Mouse (Mus musculus): ENCODE results near the gene Smarcc1. TPM values are rescaled to one million over a fixed set of nuclear protein-coding genes. Genes with fewer than 3 reads are reported as not detected.

The Smarcc1 gene
- polyA plus RNA-seq, 2 experiments, result 13.5 to 31.4 TPM

- WGBS (ENCODE audit: insufficient replicate concordance), result 79% methylated on average over 3 of the region's 3 CpGs
- Histone ChIP-seq H3K9me3 (ENCODE audit: control insufficient read depth, low read length) (no peaks in the 10 kb centered on the region), H3K36me3 (replicated peaks; ENCODE audit: control insufficient read depth, insufficient read depth, low read depth) (peaks cover 27% of the 10 kb centered on the region)
Observed at GRCm38 (mm10) chr9:110208967-110209366, 91.5 kb downstream of the Smarcc1 start.

GRCm38 (mm10) chr9:110224273-110224672, 106.8 kb downstream of the Smarcc1 start:
- H3K27ac ChIP-seq, result no peak overlapping the region
- no peak overlapping the region for H3K4me3 ChIP-seq (ENCODE audit: insufficient read depth in 1 of 2, low read depth in 2 of 2, low read length in 2 of 2)
- H3K4me2 ChIP-seq (ENCODE audit: low read depth), result no peak overlapping the region
- no peak for ATAC-seq (ENCODE audit: insufficient read depth)
- H3K9me3 ChIP-seq (ENCODE audit: control insufficient read depth, low read length), result no peaks in the 10 kb centered on the region
- no peaks in the 10 kb centered on the region for H3K27me3 ChIP-seq (ENCODE audit: control insufficient read depth, insufficient read depth, low read length)
- H3K9ac ChIP-seq (replicated peaks), result no peak overlapping the region
- WGBS (ENCODE audit: insufficient replicate concordance), result 81% methylated on average over 4 of the region's 4 CpGs
- DNase-seq (ENCODE audit: low read depth in 3 of 3, low spot score in 3 of 3), result no peak
- peaks cover 29% of the 10 kb centered on the region for H3K36me3 ChIP-seq (replicated peaks; ENCODE audit: control insufficient read depth, insufficient read depth, low read depth)
- TF ChIP-seq EP300 (IDR thresholded peaks at IDR 0.05; ENCODE audit: low read depth) (no peak), CTCF (IDR thresholded peaks at IDR 0.05; ENCODE audit: low read depth) (no peak)
- no peaks in the 10 kb centered on the region for H3K4me1 ChIP-seq (replicated peaks; ENCODE audit: control insufficient read depth in 2 of 2, insufficient read depth in 2 of 2, low read length in 1 of 2)

More at GRCm38 (mm10) chr9:110208967-110209366, 91.5 kb downstream of the Smarcc1 start:
- Histone ChIP-seq H3K4me2 (ENCODE audit: low read depth) (no peak overlapping the region), H3K27ac (no peak overlapping the region), H3K9ac (replicated peaks) (no peak overlapping the region), H3K4me3 (ENCODE audit: insufficient read depth in 1 of 2, low read depth in 2 of 2, low read length in 2 of 2) (no peak overlapping the region), H3K4me1 (replicated peaks; ENCODE audit: control insufficient read depth in 2 of 2, insufficient read depth in 2 of 2, low read length in 1 of 2) (no peaks in the 10 kb centered on the region; a peak in 1 of 4 replicates), H3K27me3 (ENCODE audit: control insufficient read depth, insufficient read depth, low read length) (no peaks in the 10 kb centered on the region)
- no peak for TF ChIP-seq CTCF (IDR thresholded peaks at IDR 0.05; ENCODE audit: low read depth)
- TF ChIP-seq EP300 (IDR thresholded peaks at IDR 0.05; ENCODE audit: low read depth), result no peak
- DNase-seq (ENCODE audit: low read depth in 3 of 3, low spot score in 3 of 3) (no peak), ATAC-seq (ENCODE audit: insufficient read depth) (no peak)

GRCm38 (mm10) chr9:110226191-110226590, 108.7 kb downstream of the Smarcc1 start:
- H3K9ac ChIP-seq (replicated peaks), result no peak overlapping the region
- 87% methylated on average over 4 of the region's 4 CpGs for WGBS (ENCODE audit: insufficient replicate concordance)
- H3K4me3 ChIP-seq (ENCODE audit: insufficient read depth in 1 of 2, low read depth in 2 of 2, low read length in 2 of 2), result no peak overlapping the region
- TF ChIP-seq CTCF (IDR thresholded peaks at IDR 0.05; ENCODE audit: low read depth) (no peak), EP300 (IDR thresholded peaks at IDR 0.05; ENCODE audit: low read depth) (no peak)
- H3K27me3 ChIP-seq (ENCODE audit: control insufficient read depth, insufficient read depth, low read length), result no peaks in the 10 kb centered on the region
- H3K36me3 ChIP-seq (replicated peaks; ENCODE audit: control insufficient read depth, insufficient read depth, low read depth), result peaks cover 27% of the 10 kb centered on the region
- DNase-seq (ENCODE audit: low read depth in 3 of 3, low spot score in 3 of 3) (no peak), ATAC-seq (ENCODE audit: insufficient read depth) (no peak)
- H3K27ac ChIP-seq, result no peak overlapping the region
- H3K4me2 ChIP-seq (ENCODE audit: low read depth), result no peak overlapping the region
- H3K9me3 ChIP-seq (ENCODE audit: control insufficient read depth, low read length), result no peaks in the 10 kb centered on the region
- H3K4me1 ChIP-seq (replicated peaks; ENCODE audit: control insufficient read depth in 2 of 2, insufficient read depth in 2 of 2, low read length in 1 of 2), result no peaks in the 10 kb centered on the region

GRCm38 (mm10) chr9:110228671-110229070, 111.2 kb downstream of the Smarcc1 start:
- ATAC-seq (ENCODE audit: insufficient read depth) (no peak), DNase-seq (ENCODE audit: low read depth in 3 of 3, low spot score in 3 of 3) (no peak)
- no peaks in the 10 kb centered on the region for H3K4me1 ChIP-seq (replicated peaks; ENCODE audit: control insufficient read depth in 2 of 2, insufficient read depth in 2 of 2, low read length in 1 of 2)
- H3K9me3 ChIP-seq (ENCODE audit: control insufficient read depth, low read length), result no peaks in the 10 kb centered on the region
- 85% methylated on average over 6 of the region's 6 CpGs for WGBS (ENCODE audit: insufficient replicate concordance)
- H3K27ac ChIP-seq, result no peak overlapping the region
- TF ChIP-seq EP300 (IDR thresholded peaks at IDR 0.05; ENCODE audit: low read depth), result no peak
- no peak overlapping the region for H3K9ac ChIP-seq (replicated peaks)
- H3K4me3 ChIP-seq (ENCODE audit: insufficient read depth in 1 of 2, low read depth in 2 of 2, low read length in 2 of 2), result no peak overlapping the region
- peaks cover 11% of the 10 kb centered on the region for H3K36me3 ChIP-seq (replicated peaks; ENCODE audit: control insufficient read depth, insufficient read depth, low read depth)
- no peak overlapping the region for H3K4me2 ChIP-seq (ENCODE audit: low read depth)
- no peaks in the 10 kb centered on the region for H3K27me3 ChIP-seq (ENCODE audit: control insufficient read depth, insufficient read depth, low read length)

- Histone ChIP-seq H3K4me3 (ENCODE audit: insufficient read depth in 1 of 2, low read depth in 2 of 2, low read length in 2 of 2) (no peak overlapping the region), H3K4me1 (replicated peaks; ENCODE audit: control insufficient read depth in 2 of 2, insufficient read depth in 2 of 2, low read length in 1 of 2) (no peaks in the 10 kb centered on the region), H3K9me3 (ENCODE audit: control insufficient read depth, low read length) (no peaks in the 10 kb centered on the region), H3K9ac (replicated peaks) (no peak overlapping the region), H3K27me3 (ENCODE audit: control insufficient read depth, insufficient read depth, low read length) (no peaks in the 10 kb centered on the region), H3K4me2 (ENCODE audit: low read depth) (no peak overlapping the region), H3K27ac (no peak overlapping the region), H3K36me3 (replicated peaks; ENCODE audit: control insufficient read depth, insufficient read depth, low read depth) (peaks cover 7% of the 10 kb centered on the region)
- 85% methylated on average over 1 of the region's 1 CpGs for WGBS (ENCODE audit: insufficient replicate concordance)
- no peak for ATAC-seq (ENCODE audit: insufficient read depth)
- TF ChIP-seq CTCF (IDR thresholded peaks at IDR 0.05; ENCODE audit: low read depth) (no peak), EP300 (IDR thresholded peaks at IDR 0.05; ENCODE audit: low read depth) (no peak)
- no peak for DNase-seq (ENCODE audit: low read depth in 3 of 3, low spot score in 3 of 3)
Observed at GRCm38 (mm10) chr9:110229112-110229511, 111.6 kb downstream of the Smarcc1 start.
